Mouse (Mus musculus): ENCODE measurements around the gene Prkca.

- TF ChIP-seq POLR2A (IDR thresholded peaks at IDR 0.05; ENCODE audit: borderline replicate concordance, insufficient read depth, low read length) (no peak), CTCF (IDR thresholded peaks at IDR 0.05; ENCODE audit: borderline replicate concordance, insufficient read depth, low read depth, low read length) (no peak)
These were observed 1.0 kb upstream of the Prkca start for GRCm38 (mm10) chr11:108344759-108345158.

Data from cerebellum, adult 2 months (tissue).